Mouse (Mus musculus) CD8-positive naive resting alpha-beta T cell, adult 2 months (primary cell): ENCODE measurements around the gene Ddx3x.
"Not testable (repeated sequence)": the region's sequence is repeated elsewhere in the genome, so short reads cannot be mapped to it uniquely, and the experiment has no call there.

Source experiments
- DNase-seq, 2 experiments: peaks; one replicate each; pipeline ENCODE4 v3.0.0; 2022; ENCODE audit warnings: low read depth in 2 of 2, low spot score in 2 of 2

Gene Ddx3x

DNA sequence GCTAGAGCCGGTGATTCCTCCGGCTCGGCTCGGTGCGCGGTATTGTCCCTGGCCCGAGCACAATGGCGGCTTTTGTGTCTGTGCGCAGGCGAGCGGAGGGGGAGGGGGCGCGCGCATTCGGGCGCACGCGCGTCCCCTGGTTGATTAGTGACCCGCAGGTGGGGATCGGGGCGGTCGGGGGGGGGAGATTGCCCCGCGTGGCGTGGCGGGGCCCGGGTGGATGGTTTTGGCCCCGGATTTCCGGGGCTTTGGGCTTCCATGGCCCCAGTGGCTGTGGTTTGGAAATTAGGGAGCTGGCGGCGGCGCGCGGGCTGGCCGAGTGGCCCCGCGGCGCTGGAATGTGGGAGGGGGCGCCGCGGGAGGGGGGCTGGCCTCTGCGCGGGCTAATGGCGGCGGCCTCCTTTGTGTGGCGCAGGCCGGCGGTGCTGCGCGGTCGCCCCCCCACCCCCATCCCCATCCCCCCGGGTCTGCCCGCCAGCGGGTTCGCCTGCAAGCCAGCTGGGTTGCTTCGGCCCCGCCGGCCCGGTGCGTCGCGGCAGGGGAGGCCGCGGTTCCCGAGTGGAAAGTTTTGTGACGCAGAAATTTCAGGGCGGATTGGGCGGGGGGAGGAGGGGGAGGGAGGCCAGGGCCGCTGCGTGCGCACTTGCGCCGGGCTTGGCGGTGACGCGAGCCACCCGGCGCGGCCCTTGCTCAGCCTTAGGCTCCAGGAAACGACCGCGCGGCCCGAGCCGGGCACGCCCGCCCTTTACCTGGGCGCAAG, 739 bp downstream of the Ddx3x start:
- DNase-seq, result peak; percentile 35 to 48

DNA sequence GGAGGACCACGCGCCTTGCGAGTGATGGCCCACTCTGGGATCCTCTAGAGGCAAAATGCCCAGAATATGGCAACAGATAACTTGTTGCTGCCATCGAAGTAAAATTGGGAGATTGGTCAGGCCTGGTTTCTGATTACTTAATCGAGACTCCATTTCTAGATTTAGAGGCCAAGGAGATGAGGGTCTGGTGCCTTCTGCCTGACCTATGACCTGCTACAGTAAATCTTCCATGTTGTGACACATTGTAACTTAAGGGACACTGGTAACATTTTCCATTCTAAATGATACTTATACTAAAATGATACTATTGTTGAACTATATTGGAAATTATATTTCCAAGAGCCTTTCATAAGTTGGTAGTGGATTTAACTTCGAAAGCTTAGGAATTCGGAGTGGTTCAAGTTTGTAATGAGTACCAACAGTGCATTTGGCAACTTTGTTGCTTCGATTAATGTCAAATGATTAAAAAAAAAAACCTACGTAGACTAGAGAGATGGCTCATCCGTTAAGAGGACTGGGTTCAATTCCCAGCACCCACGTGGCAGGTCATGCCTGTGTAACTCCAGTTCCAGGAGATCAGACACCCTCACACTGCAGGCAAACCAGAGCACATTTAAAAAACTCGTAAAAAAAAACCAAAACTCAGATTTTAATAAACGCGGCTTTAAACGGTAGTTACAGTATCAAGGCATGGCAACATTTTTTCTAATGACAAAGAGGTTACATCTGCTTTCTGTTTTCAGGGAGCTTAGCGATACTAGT, 1.5 kb downstream of the Ddx3x start:
- DNase-seq, result no peak

DNA sequence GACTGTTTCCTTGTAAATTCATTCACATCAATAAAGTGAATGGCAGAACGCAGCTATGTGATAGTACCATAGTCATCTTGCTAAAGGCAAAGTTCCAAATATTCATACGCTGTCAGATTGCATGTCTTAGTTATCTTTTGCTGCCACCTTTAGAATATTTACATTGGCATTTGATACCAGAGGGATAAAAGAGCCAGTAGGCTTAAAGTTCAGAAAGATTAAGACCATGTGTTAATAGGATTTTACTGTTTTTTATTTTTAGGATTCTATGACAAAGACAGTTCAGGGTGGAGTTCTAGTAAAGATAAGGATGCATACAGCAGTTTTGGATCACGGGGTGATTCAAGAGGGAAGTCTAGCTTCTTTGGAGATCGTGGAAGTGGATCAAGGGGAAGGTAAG, 5.0 kb downstream of the Ddx3x start:
- DNase-seq, result no peak

DNA sequence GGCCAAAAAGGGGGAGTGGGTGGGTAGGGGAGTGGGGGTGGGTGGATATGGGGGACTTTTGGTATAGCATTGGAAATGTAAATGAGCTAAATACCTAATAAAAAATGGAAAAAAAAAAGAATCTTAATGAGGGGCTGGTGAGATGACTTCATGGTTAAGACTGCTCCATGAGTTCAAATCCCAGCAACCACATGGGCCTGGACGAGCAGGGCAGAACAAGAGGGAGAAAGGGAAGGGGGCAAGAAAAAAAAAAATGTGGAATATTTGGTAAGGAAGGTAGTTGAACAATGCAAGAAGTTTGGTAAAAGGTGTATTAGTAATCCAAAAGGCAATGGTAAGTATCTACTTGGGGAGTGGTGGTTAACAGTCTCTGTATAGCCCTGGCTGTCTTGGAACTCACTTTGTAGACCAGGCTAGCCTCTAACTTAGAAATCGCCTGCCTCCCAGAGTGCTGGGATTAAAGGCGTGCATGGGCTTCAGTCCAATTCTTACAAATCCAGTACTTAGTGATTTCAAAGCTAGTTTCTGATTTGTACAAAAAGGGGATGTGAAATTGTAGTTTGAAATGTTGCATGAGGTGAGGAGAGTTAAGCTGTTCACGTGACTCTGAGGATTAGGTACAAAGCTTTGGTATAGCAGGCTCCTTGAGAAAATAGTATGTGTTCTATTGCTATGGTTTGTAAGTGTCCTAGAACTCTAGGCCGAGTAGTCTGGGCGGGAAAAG, 13.9 kb downstream of the Ddx3x start:
- no peak for DNase-seq

DNA sequence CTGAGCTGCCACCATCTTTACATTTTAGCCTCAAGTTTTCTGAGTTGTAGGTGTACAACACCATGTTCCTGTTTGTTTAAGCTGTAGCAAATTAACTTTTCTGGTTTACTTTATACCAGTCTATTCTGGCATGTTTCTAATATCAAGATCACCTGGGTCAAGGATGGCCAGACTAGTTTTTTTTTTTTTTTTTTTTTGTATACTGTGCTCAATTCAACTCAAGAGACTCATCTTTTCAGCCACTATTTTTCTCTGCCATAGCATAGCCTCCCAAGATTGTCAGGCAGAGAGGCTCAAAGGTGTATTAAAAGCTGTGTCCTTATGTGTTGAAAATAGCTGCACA, 14.4 kb downstream of the Ddx3x start:
- DNase-seq, result no peak

DNA sequence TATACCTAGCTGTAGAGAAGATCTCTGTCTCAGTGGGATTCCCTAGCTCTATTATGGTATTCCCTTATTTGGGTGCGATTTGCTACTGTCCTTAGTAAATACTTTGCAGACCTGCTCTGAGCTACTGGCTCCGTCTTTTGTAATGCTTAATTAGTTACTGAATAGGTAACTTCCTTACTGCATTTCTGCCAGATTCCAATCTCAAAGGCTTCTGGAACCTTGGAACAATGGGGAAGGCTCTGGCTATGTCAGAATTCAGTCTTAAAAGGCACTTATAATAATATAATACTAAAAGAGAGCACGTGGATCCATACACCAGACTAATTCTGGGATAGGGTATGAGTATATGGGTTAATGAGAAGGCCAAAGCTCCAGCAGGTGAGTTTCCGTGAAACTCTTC, 15.5 kb downstream of the Ddx3x start:
- DNase-seq, result not testable (repeated sequence)

DNA sequence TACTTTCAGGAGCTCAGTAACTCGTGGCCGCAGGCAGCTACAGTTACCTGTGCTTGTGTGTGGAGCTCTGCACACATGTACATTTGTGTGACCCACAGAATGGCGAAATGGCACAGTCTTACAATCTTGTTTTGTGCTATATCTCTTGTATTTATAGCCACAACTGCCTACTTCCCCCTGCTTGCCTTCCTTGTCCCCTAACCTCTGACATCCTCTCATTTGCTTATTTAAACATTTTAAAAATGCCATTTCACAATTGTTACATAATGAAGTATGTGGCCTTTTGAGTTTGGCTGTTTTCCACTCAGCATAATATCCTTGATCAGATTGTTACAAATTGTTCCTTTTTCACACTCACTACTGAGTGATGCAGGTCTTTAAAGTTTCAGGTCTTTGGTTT, 25.4 kb downstream of the Ddx3x start:
- DNase-seq, result no peak

DNA sequence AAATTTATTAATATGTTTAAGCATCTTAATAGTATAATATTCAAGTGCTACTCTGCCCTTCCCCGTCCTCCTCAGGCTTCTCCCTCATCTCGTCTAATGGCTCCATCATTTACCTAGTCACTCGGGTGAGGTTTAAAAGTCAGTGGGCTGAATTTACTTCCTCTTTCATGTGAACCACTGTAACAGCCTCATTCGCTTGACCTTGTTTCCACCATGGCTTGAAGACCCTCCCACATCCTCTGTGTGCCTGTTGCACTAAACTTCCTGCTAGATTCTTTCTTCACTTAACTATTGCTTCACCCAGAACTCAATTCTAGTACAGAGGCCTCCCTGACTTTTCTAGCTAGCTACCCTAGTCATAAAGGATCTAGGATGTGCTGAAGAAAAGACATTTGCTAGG, 30.6 kb downstream of the Ddx3x start:
- DNase-seq, result no peak

DNA sequence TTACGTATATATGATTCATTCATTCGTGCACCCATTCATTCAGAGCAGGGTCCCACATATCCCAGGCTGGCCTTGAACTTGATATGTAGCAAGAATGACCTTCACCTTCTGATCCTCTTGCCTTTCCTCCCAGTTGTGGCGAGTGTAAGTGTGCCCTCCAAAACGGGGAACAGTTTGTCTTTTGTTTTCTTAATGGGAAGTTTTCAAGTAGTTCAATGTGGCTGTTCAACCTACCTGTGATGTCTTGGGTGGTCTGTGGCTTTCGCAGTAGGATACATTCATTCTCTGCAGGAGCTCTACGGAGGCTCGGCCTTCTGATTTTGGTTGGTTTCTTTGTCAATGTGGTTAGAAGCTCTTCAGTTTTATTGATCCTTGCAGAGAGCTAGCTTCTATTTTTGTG, 48.8 kb downstream of the Ddx3x start:
- no peak for DNase-seq
